Mouse (Mus musculus) adrenal gland, adult 18-20 months (tissue): ENCODE data around the gene Marveld3. TPM values are rescaled to one million over a fixed set of nuclear protein-coding genes. Genes with fewer than 3 reads are reported as not detected.

Experiments
- DNase-seq, 2 experiments: peaks; one replicate each; pipeline ENCODE4 v3.0.0; 2021 to 2022; ENCODE audit warnings: low spot score in 2 of 2
- total RNA-seq, 2 experiments: library from RNA; stranded (reverse); gene quantifications; 1 replicate in 1 of 2; 2 replicates in 1 of 2; pipeline ENCODE4 v1.2.3; 2021

The Marveld3 gene
- total RNA-seq, 2 experiments from 2014 or later, result 0.19 to 0.23 TPM

DNA sequence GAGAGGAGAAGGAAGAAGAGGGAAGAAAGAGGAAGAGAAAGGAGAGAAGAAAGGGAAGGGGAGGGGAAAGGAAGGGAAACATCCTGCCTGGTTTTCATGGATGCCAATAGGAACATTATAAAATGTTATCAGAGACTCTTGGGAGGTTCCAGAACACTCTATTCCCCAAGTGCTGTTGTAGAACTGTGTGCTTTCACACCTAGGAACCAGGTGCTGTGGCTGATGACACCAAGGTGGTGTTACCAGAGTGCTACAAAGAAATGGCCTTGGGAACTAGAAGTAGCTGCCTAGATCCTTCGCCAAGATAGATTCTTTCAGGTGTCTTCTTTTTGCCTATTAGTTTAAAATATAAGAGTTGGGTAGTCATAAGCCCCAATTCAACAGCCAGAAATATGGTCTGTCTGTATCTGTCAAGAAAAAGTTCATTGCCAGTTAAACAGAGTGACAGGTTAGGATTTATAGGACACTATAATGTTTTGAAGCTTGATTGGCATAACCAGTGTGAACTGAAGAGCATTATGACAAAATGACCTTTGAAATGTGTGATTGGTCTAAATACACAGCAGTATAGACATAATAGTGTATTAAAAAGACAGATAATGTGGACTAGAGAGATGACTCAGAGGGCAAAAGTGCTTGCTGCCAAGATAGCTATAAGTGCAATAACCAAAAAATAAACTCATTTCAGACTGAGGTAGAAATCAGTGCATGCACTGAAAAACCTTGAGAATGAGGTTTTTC, 56.9 kb downstream of the Marveld3 start:
- DNase-seq, result no peak

DNA sequence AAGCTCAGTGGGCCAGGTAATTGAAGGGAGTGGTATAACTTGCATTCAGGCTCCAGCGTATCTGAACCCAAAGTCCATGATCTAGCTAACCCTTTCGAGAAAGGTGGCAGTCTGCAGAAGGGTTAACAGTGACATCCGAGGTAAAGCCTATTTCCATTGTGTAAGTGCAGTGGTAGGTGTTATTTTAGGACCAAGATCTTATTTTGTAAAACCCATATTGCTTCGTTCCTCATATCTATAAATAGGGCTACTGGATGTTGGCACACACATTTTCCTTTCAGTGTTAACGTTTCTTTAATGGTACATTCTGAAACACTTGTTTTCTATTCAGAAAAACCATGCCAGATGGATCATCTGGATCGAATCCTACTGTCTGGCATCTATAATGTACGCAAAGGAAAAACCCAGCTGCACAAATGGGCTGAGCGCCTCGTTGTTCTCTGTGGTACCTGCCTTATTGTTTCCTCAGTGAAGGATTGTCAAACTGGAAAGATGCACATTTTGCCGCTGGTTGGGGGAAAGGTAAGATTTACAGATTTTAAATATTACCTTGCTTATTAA, 58.0 kb downstream of the Marveld3 start:
- no peak for DNase-seq

DNA sequence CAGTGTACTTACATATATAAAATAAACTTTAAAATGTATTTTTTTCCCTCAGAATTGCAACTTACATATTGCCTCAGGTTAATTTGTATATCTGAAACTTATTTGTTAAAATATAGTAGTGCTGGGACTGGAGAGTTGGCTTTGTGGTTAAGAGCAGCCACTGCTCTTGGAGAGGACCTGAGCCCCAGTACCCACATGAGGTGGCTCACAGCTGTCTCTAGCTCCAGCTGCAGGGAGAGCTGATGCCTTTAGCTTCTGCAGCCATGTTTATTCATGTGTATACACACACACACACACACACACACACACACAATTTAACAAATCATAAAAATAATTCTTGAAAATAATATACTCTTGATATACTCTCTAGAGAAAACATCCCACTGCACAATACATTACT, 59.6 kb downstream of the Marveld3 start:
- no peak for DNase-seq

Other genes starting within 250 kb of the Marveld3 start
- gene Atxn1l, start 224.5 kb downstream of the Marveld3 start, total RNA-seq, result 10 to 100 TPM; 36.1 to 41.2 TPM
- 10 to 100 TPM; 81.8 to 90.5 TPM for gene Ap1g1, start 183.6 kb downstream of the Marveld3 start, total RNA-seq
- gene Phlpp2, start 93.7 kb downstream of the Marveld3 start, total RNA-seq, result 1 to 10 TPM; 7.1 to 8.0 TPM
- 1 to 10 TPM in 1 of 2 experiments, under 1 TPM in 1; 0.13 to 1.3 TPM for gene Tat, start 28.2 kb upstream of the Marveld3 start, total RNA-seq
- gene Chst4, start 77.5 kb upstream of the Marveld3 start, total RNA-seq, result 1 to 10 TPM; 1.5 to 2.4 TPM
- 10 to 100 TPM in 1 of 2 experiments, 1 to 10 TPM in 1; 7.7 to 10.1 TPM for gene Zfp612, start 117.5 kb upstream of the Marveld3 start, total RNA-seq
- gene Gm21964, start 139.0 kb upstream of the Marveld3 start, total RNA-seq, result not detected
- not detected for gene Gm17720, start 140.6 kb upstream of the Marveld3 start, total RNA-seq
- gene Calb2, start 206.0 kb upstream of the Marveld3 start, total RNA-seq, result 1 to 10 TPM in 1 of 2 experiments, under 1 TPM in 1; 0.36 to 1.2 TPM